Mouse (Mus musculus) neural tube, embryonic 13.5 days (tissue): ENCODE results near the gene Elof1. TPM values are rescaled to one million over a fixed set of nuclear protein-coding genes. Genes with fewer than 3 reads are reported as not detected.

Experiments used
- ATAC-seq: fragments of 200-750 bp; cut with Nextera tagmentation; 2 replicates; pipeline ENCODE4 v1.8.0; 2017; ENCODE audit warnings: low read depth, mild to moderate bottlenecking, moderate TSS enrichment, moderate library complexity
- H3K27ac ChIP-seq: fragments of 300-500 bp; sonication (generic); replicated peaks from 2 replicates; pipeline ENCODE4 v1.5.1; 2015; ENCODE audit warnings: moderate library complexity, mild to moderate bottlenecking, inconsistent platforms
- H3K27me3 ChIP-seq: fragments of 300-500 bp; sonication (generic); 2 replicates; pipeline ENCODE4 v1.6.1; 2015; ENCODE audit warnings: mild to moderate bottlenecking, inconsistent platforms
- H3K36me3 ChIP-seq: fragments of 300-500 bp; sonication (generic); 2 replicates; pipeline ENCODE4 v1.6.1; 2015; ENCODE audit warnings: mild to moderate bottlenecking, inconsistent platforms
- H3K4me1 ChIP-seq: fragments of 300-500 bp; sonication (generic); replicated peaks from 2 replicates; pipeline ENCODE4 v1.6.1; 2015; ENCODE audit warnings: inconsistent platforms
- H3K4me2 ChIP-seq: fragments of 300-500 bp; sonication (generic); 2 replicates; pipeline ENCODE4 v1.6.1; 2015; ENCODE audit warnings: inconsistent platforms, mild to moderate bottlenecking, moderate library complexity
- H3K4me3 ChIP-seq: fragments of 300-500 bp; sonication (generic); 2 replicates; pipeline ENCODE4 v1.5.1; 2015; ENCODE audit warnings: mild to moderate bottlenecking, inconsistent platforms
- H3K9ac ChIP-seq: fragments of 300-500 bp; sonication (generic); 2 replicates; pipeline ENCODE4 v1.6.1; 2015; ENCODE audit warnings: moderate library complexity, mild to moderate bottlenecking, inconsistent platforms
- H3K9me3 ChIP-seq: fragments of 300-500 bp; sonication (generic); 2 replicates; pipeline ENCODE4 v1.6.1; 2016; ENCODE audit warnings: inconsistent platforms
- WGBS: fragments of 180-500 bp; shearing (Covaris S2); methylation state at CpG from one replicate; pipeline ENCODE4 v1.1.7; 2015; 5-methylcytosine and 5-hydroxymethylcytosine counted together
- polyA plus RNA-seq: library from polyadenylated mRNA; unstranded; fragments of >200 nt; fragmentation: Nextera tagmentation; extraction: Ambion mirVana; gene quantifications from 2 replicates; pipeline ENCODE4 v1.2.1, GENCODE M21; 2015

Elof1 gene
- polyA plus RNA-seq, 1 experiment from 2014 or later, result 172 TPM

GRCm38 (mm10) chr9:22134246-22134890, 17.4 kb upstream of the Elof1 start:
- no peak for ATAC-seq
- WGBS, result 85% methylated on average over 7 of the region's 7 CpGs

GRCm38 (mm10) chr9:22132220-22132619, 15.2 kb upstream of the Elof1 start:
- Histone ChIP-seq H3K36me3 (no peaks in the 10 kb centered on the region), H3K27me3 (peaks cover 29% of the 10 kb centered on the region), H3K4me3 (0 out of 2 replicates have a peak overlapping the region, but pooled peaks have one; percentile 10), H3K4me2 (peak overlapping the region; percentile 44), H3K4me1 (peaks cover 12% of the 10 kb centered on the region; the same call in 1 of the 2 replicates), H3K27ac (no peak overlapping the region), H3K9ac (no peak overlapping the region), H3K9me3 (no peaks in the 10 kb centered on the region)
- ATAC-seq, result no peak
- WGBS, result 49% methylated on average over 11 of the region's 11 CpGs

More at GRCm38 (mm10) chr9:22134246-22134890, 17.4 kb upstream of the Elof1 start:
- H3K9ac ChIP-seq, result no peak overlapping the region
- no peak overlapping the region for H3K4me2 ChIP-seq
- H3K27me3 ChIP-seq, result peaks cover 30% of the 10 kb centered on the region
- peaks cover 18% of the 10 kb centered on the region; the same call in 1 of the 2 replicates for H3K4me1 ChIP-seq
- no peaks in the 10 kb centered on the region for H3K36me3 ChIP-seq
- no peaks in the 10 kb centered on the region for H3K9me3 ChIP-seq
- H3K27ac ChIP-seq, result no peak overlapping the region
- H3K4me3 ChIP-seq, result no peak overlapping the region

- Histone ChIP-seq H3K4me1 (0 out of 2 replicates have a peak, but pooled peaks cover 8% of the 10 kb centered on the region), H3K27ac (no peak overlapping the region), H3K27me3 (peaks cover 29% of the 10 kb centered on the region), H3K9me3 (no peaks in the 10 kb centered on the region), H3K36me3 (no peaks in the 10 kb centered on the region), H3K9ac (peak overlapping the region; percentile 38; the same call in 1 of the 2 replicates), H3K4me2 (peak overlapping the region; percentile 44), H3K4me3 (peak overlapping the region; percentile 10; the same call in 1 of the 2 replicates)
- 2% methylated on average over 35 of the region's 35 CpGs for WGBS
- ATAC-seq, result no peak; the same call in 1 of the 2 replicates
Observed at GRCm38 (mm10) chr9:22131226-22131981, 14.4 kb upstream of the Elof1 start.

- Histone ChIP-seq H3K4me3 (no peak overlapping the region), H3K27ac (no peak overlapping the region), H3K36me3 (no peaks in the 10 kb centered on the region), H3K9ac (no peak overlapping the region), H3K4me1 (no peaks in the 10 kb centered on the region), H3K4me2 (no peak overlapping the region), H3K9me3 (no peaks in the 10 kb centered on the region), H3K27me3 (peaks cover 16% of the 10 kb centered on the region)
- no peak for ATAC-seq
- 84% methylated on average over 15 of the region's 15 CpGs for WGBS
Observed at GRCm38 (mm10) chr9:22125246-22126027, 8.5 kb upstream of the Elof1 start.

- Histone ChIP-seq H3K9me3 (no peaks in the 10 kb centered on the region), H3K4me3 (no peak overlapping the region), H3K9ac (no peak overlapping the region), H3K27me3 (peaks cover 15% of the 10 kb centered on the region), H3K4me2 (no peak overlapping the region), H3K27ac (no peak overlapping the region), H3K4me1 (no peaks in the 10 kb centered on the region), H3K36me3 (no peaks in the 10 kb centered on the region)
- no peak for ATAC-seq
- 82% methylated on average over 3 of the region's 3 CpGs for WGBS
Observed at GRCm38 (mm10) chr9:22124169-22124568, 7.2 kb upstream of the Elof1 start.

GRCm38 (mm10) chr9:22123069-22123609, 6.2 kb upstream of the Elof1 start:
- Histone ChIP-seq H3K4me1 (no peaks in the 10 kb centered on the region), H3K27ac (no peak overlapping the region), H3K4me3 (no peak overlapping the region), H3K9ac (no peak overlapping the region), H3K36me3 (no peaks in the 10 kb centered on the region), H3K9me3 (no peaks in the 10 kb centered on the region), H3K27me3 (peaks cover 17% of the 10 kb centered on the region), H3K4me2 (no peak overlapping the region)
- WGBS, result 86% methylated on average over 7 of the region's 7 CpGs
- no peak for ATAC-seq

- no peak overlapping the region for H3K27ac ChIP-seq
- WGBS, result 88% methylated on average over 3 of the region's 3 CpGs
- H3K36me3 ChIP-seq, result no peaks in the 10 kb centered on the region
- H3K27me3 ChIP-seq, result peaks cover 17% of the 10 kb centered on the region
- H3K9me3 ChIP-seq, result no peaks in the 10 kb centered on the region
- peaks cover 6% of the 10 kb centered on the region for H3K4me1 ChIP-seq
- H3K4me3 ChIP-seq, result no peak overlapping the region
- H3K9ac ChIP-seq, result no peak overlapping the region
- no peak overlapping the region for H3K4me2 ChIP-seq
- no peak for ATAC-seq
Observed at GRCm38 (mm10) chr9:22122005-22122404, 5.0 kb upstream of the Elof1 start.

- Histone ChIP-seq H3K4me2 (no peak overlapping the region), H3K4me1 (peaks cover 6% of the 10 kb centered on the region), H3K4me3 (no peak overlapping the region), H3K9ac (no peak overlapping the region), H3K9me3 (no peaks in the 10 kb centered on the region), H3K27me3 (peaks cover 17% of the 10 kb centered on the region), H3K36me3 (no peaks in the 10 kb centered on the region), H3K27ac (no peak overlapping the region)
- ATAC-seq, result no peak
Observed at GRCm38 (mm10) chr9:22121545-22121944, 4.6 kb upstream of the Elof1 start.

- Histone ChIP-seq H3K4me3 (no peak overlapping the region), H3K9me3 (no peaks in the 10 kb centered on the region), H3K27ac (no peak overlapping the region), H3K27me3 (peaks cover 17% of the 10 kb centered on the region), H3K4me1 (peaks cover 19% of the 10 kb centered on the region), H3K4me2 (no peak overlapping the region), H3K36me3 (no peaks in the 10 kb centered on the region), H3K9ac (no peak overlapping the region)
- ATAC-seq, result no peak
- WGBS, result 88% methylated on average over 4 of the region's 4 CpGs
Observed at GRCm38 (mm10) chr9:22119543-22119942, 2.6 kb upstream of the Elof1 start.

GRCm38 (mm10) chr9:22117754-22118456, 933 bp upstream of the Elof1 start:
- Histone ChIP-seq H3K9me3 (no peaks in the 10 kb centered on the region), H3K4me3 (peak overlapping the region; percentile 75), H3K9ac (peak overlapping the region; percentile 76), H3K4me1 (peaks cover 19% of the 10 kb centered on the region), H3K4me2 (peak overlapping the region; percentile 85), H3K27ac (no peak overlapping the region), H3K36me3 (peaks cover 13% of the 10 kb centered on the region), H3K27me3 (peaks cover 16% of the 10 kb centered on the region)
- ATAC-seq, result no peak
- 47% methylated on average over 10 of the region's 10 CpGs for WGBS

- 13% methylated on average over 15 of the region's 15 CpGs for WGBS
- H3K27ac ChIP-seq, result peak overlapping the region; percentile 71
Observed at GRCm38 (mm10) chr9:22116086-22116485, 886 bp downstream of the Elof1 start.

More at GRCm38 (mm10) chr9:22116086-22116485, 886 bp downstream of the Elof1 start:
- peaks cover 19% of the 10 kb centered on the region for H3K4me1 ChIP-seq
- H3K9ac ChIP-seq, result peak overlapping the region; percentile 84
- peak overlapping the region; percentile 75 for H3K4me3 ChIP-seq
- no peaks in the 10 kb centered on the region for H3K9me3 ChIP-seq
- peaks cover 5% of the 10 kb centered on the region; the same call in 1 of the 2 replicates for H3K27me3 ChIP-seq
- peak overlapping the region; percentile 85 for H3K4me2 ChIP-seq
- no peak for ATAC-seq
- H3K36me3 ChIP-seq, result peaks cover 32% of the 10 kb centered on the region
